Mouse (Mus musculus) liver, adult 2 months (tissue): Measurements from ENCODE around the gene H6pd.

Experiments
- CTCF ChIP-seq: fragments of 200-500 bp; IDR thresholded peaks from 2 replicates; pipeline ENCODE4 v1.5.1; 2011; ENCODE audit warnings: low read depth, low read length, control low read depth
- POLR2A ChIP-seq: fragments of 200-500 bp; IDR thresholded peaks from 2 replicates; pipeline ENCODE4 v1.6.1; 2011; ENCODE audit warnings: low read length, control low read depth; ENCODE audit not compliant: insufficient read depth; ENCODE audit errors: extremely low read depth

GRCm38 (mm10) chr4:150043591-150043990 lies 34.8 kb upstream of the H6pd start:
- TF ChIP-seq CTCF (no peak), POLR2A (no peak)
